Mouse (Mus musculus): ENCODE measurements around the gene Gde1.
A peak's percentile ranks its signal among the peaks of the same experiment; 100 is the strongest.

The Gde1 gene

GRCm38 (mm10) chr7:118706488-118706887, 910 bp upstream of the Gde1 start:
- DNase-seq (ENCODE audit: inconsistent ontology term): no peak

- no peak for DNase-seq (ENCODE audit: inconsistent ontology term)
Measured at GRCm38 (mm10) chr7:118706051-118706450, 473 bp upstream of the Gde1 start.

GRCm38 (mm10) chr7:118704001-118704850, 1.4 kb downstream of the Gde1 start:
- DNase-seq (ENCODE audit: inconsistent ontology term): no peak

GRCm38 (mm10) chr7:118703144-118703561, 2.4 kb downstream of the Gde1 start:
- no peak for DNase-seq (ENCODE audit: inconsistent ontology term)

- DNase-seq (ENCODE audit: inconsistent ontology term): no peak
Measured at GRCm38 (mm10) chr7:118698882-118699281, 6.7 kb downstream of the Gde1 start.

GRCm38 (mm10) chr7:118697168-118697567, 8.4 kb downstream of the Gde1 start:
- no peak for DNase-seq (ENCODE audit: inconsistent ontology term)

GRCm38 (mm10) chr7:118696146-118696545, 9.4 kb downstream of the Gde1 start:
- DNase-seq (ENCODE audit: inconsistent ontology term): no peak

- peak; percentile 35 for DNase-seq (ENCODE audit: inconsistent ontology term)
Measured at GRCm38 (mm10) chr7:118691287-118691686, 14.3 kb downstream of the Gde1 start.

- DNase-seq (ENCODE audit: inconsistent ontology term): no peak
Measured at GRCm38 (mm10) chr7:118689088-118689487, 16.5 kb downstream of the Gde1 start.

GRCm38 (mm10) chr7:118688199-118688598, 17.4 kb downstream of the Gde1 start:
- DNase-seq (ENCODE audit: inconsistent ontology term): peak; percentile 61

GRCm38 (mm10) chr7:118676826-118677225, 28.8 kb downstream of the Gde1 start:
- no peak for DNase-seq (ENCODE audit: inconsistent ontology term)

GRCm38 (mm10) chr7:118670142-118670541, 35.4 kb downstream of the Gde1 start:
- no peak for DNase-seq (ENCODE audit: inconsistent ontology term)

GRCm38 (mm10) chr7:118667773-118668172, 37.8 kb downstream of the Gde1 start:
- DNase-seq (ENCODE audit: inconsistent ontology term): no peak

GRCm38 (mm10) chr7:118656730-118657129, 48.8 kb downstream of the Gde1 start:
- DNase-seq (ENCODE audit: inconsistent ontology term): no peak

GRCm38 (mm10) chr7:118652572-118653295, 52.8 kb downstream of the Gde1 start:
- DNase-seq (ENCODE audit: inconsistent ontology term): peak; percentile 30

- no peak for DNase-seq (ENCODE audit: inconsistent ontology term)
Measured at GRCm38 (mm10) chr7:118650891-118651290, 54.7 kb downstream of the Gde1 start.

GRCm38 (mm10) chr7:118650119-118650518, 55.5 kb downstream of the Gde1 start:
- no peak for DNase-seq (ENCODE audit: inconsistent ontology term)

GRCm38 (mm10) chr7:118649328-118649727, 56.2 kb downstream of the Gde1 start:
- peak; percentile 74 for DNase-seq (ENCODE audit: inconsistent ontology term)

- DNase-seq (ENCODE audit: inconsistent ontology term): no peak
Measured at GRCm38 (mm10) chr7:118646237-118646636, 59.3 kb downstream of the Gde1 start.
